8 mouse cellular contexts compared by ENCODE assay signal in genomic region chr2:154569071-154569748, GRCm38 (mm10). TPM values are rescaled to one million over a fixed set of nuclear protein-coding genes. Genes with fewer than 3 reads are reported as not detected.
DNase-seq lines count a peak whose midpoint lies in the region; ATAC-seq and TF ChIP-seq lines count a peak whose summit lies in the region.

No protein-coding gene starts in this region.

- no peak for DNase-seq in cerebellum, adult 2 months
- DNase-seq in cerebellum, adult 8-10 months = no peak
- DNase-seq in adrenal gland, adult 8-10 months = peak; percentile 50
- DNase-seq in forebrain, embryonic 11.5 days (ENCODE audit: low spot score) = peak; percentile 85
- DNase-seq in midbrain, embryonic 14.5 days = peak; percentile 65

- no peak for TF ChIP-seq POLR2A in cerebellum, adult 2 months (IDR thresholded peaks at IDR 0.05; ENCODE audit: borderline replicate concordance, insufficient read depth, low read length)

- no peak overlapping the region for H3K27ac ChIP-seq in cerebellum, adult 2 months (ENCODE audit: insufficient read depth, low read length)
- peak overlapping the region; percentile 84 for H3K27ac ChIP-seq in forebrain, embryonic 11.5 days (ENCODE audit: low read depth, low read length)
- peak overlapping the region; percentile 83 for H3K27ac ChIP-seq in hindbrain, embryonic 13.5 days
- peak overlapping the region; percentile 85 for H3K27ac ChIP-seq in limb, embryonic 13.5 days
- H3K27ac ChIP-seq in midbrain, embryonic 14.5 days (replicated peaks; ENCODE audit: low read depth, low read length) = peak overlapping the region; percentile 74
- peak overlapping the region; percentile 89 for H3K27ac ChIP-seq in stomach, embryonic 14.5 days (ENCODE audit: low read length)

- H3K9me3 ChIP-seq in forebrain, embryonic 11.5 days (ENCODE audit: control insufficient read depth, low read length) = no peaks in the 10 kb centered on the region
- no peaks in the 10 kb centered on the region for H3K9me3 ChIP-seq in hindbrain, embryonic 13.5 days
- H3K9me3 ChIP-seq in limb, embryonic 13.5 days = no peaks in the 10 kb centered on the region
- H3K9me3 ChIP-seq in midbrain, embryonic 14.5 days (ENCODE audit: control insufficient read depth, low read length) = no peaks in the 10 kb centered on the region
- H3K9me3 ChIP-seq in stomach, embryonic 14.5 days (ENCODE audit: control insufficient read depth, low read depth, low read length) = no peaks in the 10 kb centered on the region

- H3K4me2 ChIP-seq in forebrain, embryonic 11.5 days (ENCODE audit: low read depth, low read length, severe bottlenecking) = peak overlapping the region; percentile 64
- H3K4me2 ChIP-seq in hindbrain, embryonic 13.5 days = peak overlapping the region; percentile 83
- peak overlapping the region; percentile 87 for H3K4me2 ChIP-seq in limb, embryonic 13.5 days (replicated peaks)
- peak overlapping the region; percentile 95 for H3K4me2 ChIP-seq in midbrain, embryonic 14.5 days (ENCODE audit: low read length)
- H3K4me2 ChIP-seq in stomach, embryonic 14.5 days (replicated peaks; ENCODE audit: low read depth, low read length) = peak overlapping the region; percentile 82

- 2% methylated on average over 70 of the region's 70 CpGs for WGBS in cerebellum, adult 2 months
- WGBS in forebrain, embryonic 11.5 days = under 1% methylated on average over 45 of the region's 70 CpGs
- under 1% methylated on average over 52 of the region's 70 CpGs for WGBS in hindbrain, embryonic 13.5 days
- under 1% methylated on average over 64 of the region's 70 CpGs for WGBS in limb, embryonic 13.5 days
- WGBS in midbrain, embryonic 14.5 days = under 1% methylated on average over 65 of the region's 70 CpGs
- under 1% methylated on average over 69 of the region's 70 CpGs for WGBS in stomach, embryonic 14.5 days

- H3K4me3 ChIP-seq in cerebellum, adult 2 months (replicated peaks; ENCODE audit: insufficient read depth, low read depth, low read length) = peak overlapping the region; percentile 44
- H3K4me3 ChIP-seq in forebrain, embryonic 11.5 days (ENCODE audit: low read depth, low read length) = peak overlapping the region; percentile 84
- peak overlapping the region; percentile 63 for H3K4me3 ChIP-seq in hindbrain, embryonic 13.5 days
- H3K4me3 ChIP-seq in limb, embryonic 13.5 days = peak overlapping the region; percentile 79
- peak overlapping the region; percentile 64 for H3K4me3 ChIP-seq in midbrain, embryonic 14.5 days (replicated peaks; ENCODE audit: low read depth, low read length)
- H3K4me3 ChIP-seq in stomach, embryonic 14.5 days (ENCODE audit: low read depth, low read length) = peak overlapping the region; percentile 72

- H3K27me3 ChIP-seq in cerebellum, adult 2 months (ENCODE audit: control insufficient read depth, insufficient read depth, low read length) = no peaks in the 10 kb centered on the region
- no peaks in the 10 kb centered on the region for H3K27me3 ChIP-seq in forebrain, embryonic 11.5 days (ENCODE audit: control insufficient read depth, insufficient read depth, low read length)
- H3K27me3 ChIP-seq in hindbrain, embryonic 13.5 days = no peaks in the 10 kb centered on the region
- no peaks in the 10 kb centered on the region for H3K27me3 ChIP-seq in limb, embryonic 13.5 days
- H3K27me3 ChIP-seq in midbrain, embryonic 14.5 days (ENCODE audit: control insufficient read depth, insufficient read depth, low read length) = no peaks in the 10 kb centered on the region
- no peaks in the 10 kb centered on the region for H3K27me3 ChIP-seq in stomach, embryonic 14.5 days (ENCODE audit: control insufficient read depth, insufficient read depth, low read length)

- peak overlapping the region; percentile 73 for H3K9ac ChIP-seq in forebrain, embryonic 11.5 days (ENCODE audit: low read length)
- peak overlapping the region; percentile 65 for H3K9ac ChIP-seq in hindbrain, embryonic 13.5 days
- H3K9ac ChIP-seq in limb, embryonic 13.5 days = peak overlapping the region; percentile 84
- peak overlapping the region; percentile 48 for H3K9ac ChIP-seq in midbrain, embryonic 14.5 days (replicated peaks; ENCODE audit: low read length)
- H3K9ac ChIP-seq in stomach, embryonic 14.5 days (replicated peaks; ENCODE audit: low read depth, low read length) = peak overlapping the region; percentile 87

- no peaks in the 10 kb centered on the region for H3K36me3 ChIP-seq in forebrain, embryonic 11.5 days (ENCODE audit: control insufficient read depth, insufficient read depth, low read length)
- no peaks in the 10 kb centered on the region for H3K36me3 ChIP-seq in hindbrain, embryonic 13.5 days
- peaks cover 3% of the 10 kb centered on the region; the same call in 1 of the 2 replicates for H3K36me3 ChIP-seq in limb, embryonic 13.5 days
- H3K36me3 ChIP-seq in midbrain, embryonic 14.5 days (ENCODE audit: control insufficient read depth, insufficient read depth, low read length) = no peaks in the 10 kb centered on the region
- peaks cover 2% of the 10 kb centered on the region; the same call in 1 of the 2 replicates for H3K36me3 ChIP-seq in stomach, embryonic 14.5 days (ENCODE audit: control insufficient read depth, insufficient read depth, low read length)

- H3K4me1 ChIP-seq in cerebellum, adult 2 months (ENCODE audit: control insufficient read depth, insufficient read depth, low read length) = peaks cover 18% of the 10 kb centered on the region
- H3K4me1 ChIP-seq in forebrain, embryonic 11.5 days (replicated peaks; ENCODE audit: control insufficient read depth, insufficient read depth, low read length) = peaks cover 18% of the 10 kb centered on the region
- H3K4me1 ChIP-seq in hindbrain, embryonic 13.5 days (replicated peaks) = peaks cover 52% of the 10 kb centered on the region
- peaks cover 64% of the 10 kb centered on the region for H3K4me1 ChIP-seq in limb, embryonic 13.5 days
- H3K4me1 ChIP-seq in midbrain, embryonic 14.5 days (ENCODE audit: control insufficient read depth, insufficient read depth, low read length) = peaks cover 7% of the 10 kb centered on the region; the same call in 1 of the 2 replicates
- peaks cover 31% of the 10 kb centered on the region for H3K4me1 ChIP-seq in stomach, embryonic 14.5 days (ENCODE audit: control insufficient read depth, insufficient read depth, low read length)

- ATAC-seq in forebrain, embryonic 11.5 days (replicated peaks; ENCODE audit: low FRiP score) = peak; percentile 77
- peak; percentile 63 for ATAC-seq in hindbrain, embryonic 13.5 days (ENCODE audit: low FRiP score)
- peak; percentile 67 for ATAC-seq in limb, embryonic 13.5 days (ENCODE audit: low FRiP score, low read depth)
- ATAC-seq in midbrain, embryonic 14.5 days (ENCODE audit: low FRiP score, low TSS enrichment) = peak; percentile 58
- ATAC-seq in stomach, embryonic 14.5 days (ENCODE audit: insufficient number of reproducible peaks, insufficient read depth, low FRiP score, low read depth) = peak; percentile 85

- TF ChIP-seq CTCF in cerebellum, adult 2 months (IDR thresholded peaks at IDR 0.05; ENCODE audit: borderline replicate concordance, insufficient read depth, low read depth, low read length) = no peak

RNA-seq across cellular contexts. Expression of gene E2f1, which starts 0.5 kb away (rescaled TPM):
- 4.1 and 5.0 TPM in 2 replicates for polyA plus RNA-seq in cerebellum, adult 2 months (2012; rRNA removed)
- total RNA-seq in adrenal gland, adult 8-10 months (2022) = 10 to 100 TPM in 3 of 4 experiments, 1 to 10 TPM in 1; 9.9 to 12.9 (median 12.0) TPM
- polyA plus RNA-seq in forebrain, embryonic 11.5 days (2014; fragmentation: Nextera tagmentation; extraction: Ambion mirVana) = 17.6 and 18.6 TPM in 2 replicates
- 8.9 and 9.1 TPM in 2 replicates for polyA plus RNA-seq in hindbrain, embryonic 13.5 days (2015; fragmentation: Nextera tagmentation; extraction: Ambion mirVana)
- polyA plus RNA-seq in limb, embryonic 13.5 days (2015; fragmentation: Nextera tagmentation; extraction: Ambion mirVana) = 20.1 and 20.8 TPM in 2 replicates
- polyA plus RNA-seq in midbrain, embryonic 14.5 days (2014; fragmentation: Nextera tagmentation; extraction: Ambion mirVana) = 3.1 and 3.2 TPM in 2 replicates
- 7.4 and 9.8 TPM in 2 replicates for polyA plus RNA-seq in stomach, embryonic 14.5 days (2014; fragmentation: Nextera tagmentation; extraction: Ambion mirVana)

RNA-seq across cellular contexts. Expression of gene Necab3, which starts 10.5 kb away (rescaled TPM):
- 64.1 and 77.2 TPM in 2 replicates for polyA plus RNA-seq in cerebellum, adult 2 months (2012; rRNA removed)
- 1 to 10 TPM in 3 of 4 experiments, under 1 TPM in 1; 0.41 to 3.1 (median 2.6) TPM for total RNA-seq in adrenal gland, adult 8-10 months (2022)
- 5.5 and 7.6 TPM in 2 replicates for polyA plus RNA-seq in forebrain, embryonic 11.5 days (2014; fragmentation: Nextera tagmentation; extraction: Ambion mirVana)
- 14.8 and 15.6 TPM in 2 replicates for polyA plus RNA-seq in hindbrain, embryonic 13.5 days (2015; fragmentation: Nextera tagmentation; extraction: Ambion mirVana)
- polyA plus RNA-seq in limb, embryonic 13.5 days (2015; fragmentation: Nextera tagmentation; extraction: Ambion mirVana) = 3.7 and 3.9 TPM in 2 replicates
- polyA plus RNA-seq in midbrain, embryonic 14.5 days (2014; fragmentation: Nextera tagmentation; extraction: Ambion mirVana) = 15.1 and 16.0 TPM in 2 replicates
- polyA plus RNA-seq in stomach, embryonic 14.5 days (2014; fragmentation: Nextera tagmentation; extraction: Ambion mirVana) = 3.2 and 4.1 TPM in 2 replicates

RNA-seq across cellular contexts. Expression of gene Actl10, which starts 17.6 kb away (rescaled TPM):
- polyA plus RNA-seq in cerebellum, adult 2 months (2012; rRNA removed) = 0.07 and 0.10 TPM in 2 replicates
- under 1 TPM in 2 of 4 experiments, not detected in 2; 0.17 to 0.31 TPM for total RNA-seq in adrenal gland, adult 8-10 months (2022)
- 0.41 and 0.77 TPM in 2 replicates for polyA plus RNA-seq in forebrain, embryonic 11.5 days (2014; fragmentation: Nextera tagmentation; extraction: Ambion mirVana)
- polyA plus RNA-seq in hindbrain, embryonic 13.5 days (2015; fragmentation: Nextera tagmentation; extraction: Ambion mirVana) = 0.43 and 0.55 TPM in 2 replicates
- polyA plus RNA-seq in limb, embryonic 13.5 days (2015; fragmentation: Nextera tagmentation; extraction: Ambion mirVana) = 0.33 and 0.47 TPM in 2 replicates
- polyA plus RNA-seq in midbrain, embryonic 14.5 days (2014; fragmentation: Nextera tagmentation; extraction: Ambion mirVana) = 0.19 and 0.28 TPM in 2 replicates
- polyA plus RNA-seq in stomach, embryonic 14.5 days (2014; fragmentation: Nextera tagmentation; extraction: Ambion mirVana) = 0.17 TPM in 1 of 2 replicates, not detected in the other

RNA-seq across cellular contexts. Expression of gene 1700003F12Rik, which starts 22.3 kb away (rescaled TPM):
- polyA plus RNA-seq in cerebellum, adult 2 months (2012; rRNA removed) = 1.1 and 1.4 TPM in 2 replicates
- total RNA-seq in adrenal gland, adult 8-10 months (2022) = under 1 TPM in 2 of 4 experiments, not detected in 2; 0.46 to 0.71 TPM
- 2.3 and 4.5 TPM in 2 replicates for polyA plus RNA-seq in forebrain, embryonic 11.5 days (2014; fragmentation: Nextera tagmentation; extraction: Ambion mirVana)
- polyA plus RNA-seq in hindbrain, embryonic 13.5 days (2015; fragmentation: Nextera tagmentation; extraction: Ambion mirVana) = 1.5 and 1.7 TPM in 2 replicates
- 0.88 and 1.1 TPM in 2 replicates for polyA plus RNA-seq in limb, embryonic 13.5 days (2015; fragmentation: Nextera tagmentation; extraction: Ambion mirVana)
- polyA plus RNA-seq in midbrain, embryonic 14.5 days (2014; fragmentation: Nextera tagmentation; extraction: Ambion mirVana) = 1.1 and 2.1 TPM in 2 replicates
- polyA plus RNA-seq in stomach, embryonic 14.5 days (2014; fragmentation: Nextera tagmentation; extraction: Ambion mirVana) = 0.77 and 0.91 TPM in 2 replicates

RNA-seq across cellular contexts. Expression of gene Pxmp4, which starts 34.3 kb away (rescaled TPM):
- 14.8 and 14.9 TPM in 2 replicates for polyA plus RNA-seq in cerebellum, adult 2 months (2012; rRNA removed)
- 10 to 100 TPM; 28.8 to 36.5 (median 32.1) TPM for total RNA-seq in adrenal gland, adult 8-10 months (2022)
- 10.0 and 10.6 TPM in 2 replicates for polyA plus RNA-seq in forebrain, embryonic 11.5 days (2014; fragmentation: Nextera tagmentation; extraction: Ambion mirVana)
- 14.2 and 16.8 TPM in 2 replicates for polyA plus RNA-seq in hindbrain, embryonic 13.5 days (2015; fragmentation: Nextera tagmentation; extraction: Ambion mirVana)
- polyA plus RNA-seq in limb, embryonic 13.5 days (2015; fragmentation: Nextera tagmentation; extraction: Ambion mirVana) = 18.8 and 21.6 TPM in 2 replicates
- 14.2 and 15.0 TPM in 2 replicates for polyA plus RNA-seq in midbrain, embryonic 14.5 days (2014; fragmentation: Nextera tagmentation; extraction: Ambion mirVana)
- polyA plus RNA-seq in stomach, embryonic 14.5 days (2014; fragmentation: Nextera tagmentation; extraction: Ambion mirVana) = 29.3 and 29.5 TPM in 2 replicates

Comparison
In these comparisons a context has a peak if more than half of its experiments do, and no peak if none do; other contexts are left out.
1. DNase-seq: peak in adrenal gland, adult 8-10 months (single experiment), forebrain, embryonic 11.5 days (single experiment) and midbrain, embryonic 14.5 days (single experiment); none in cerebellum, adult 2 months (0 of 2) and cerebellum, adult 8-10 months (single experiment).
2. Peak in every context shown above with its lines, with median percentiles within 50 percentile points of each other: H3K4me3 ChIP-seq, ATAC-seq, H3K4me2 ChIP-seq and H3K9ac ChIP-seq.